Mouse (Mus musculus) bone marrow macrophage, adult 2 months (primary cell): ENCODE measurements at regions not wholly inside any gene's neighbourhood (a gene's known extent, or its start where the extent isn't known, plus 50 kb on each side); places are given as distances from the start of the nearest gene placed in this dataset.

Experiments used
- CTCF ChIP-seq: IDR thresholded peaks from 2 replicates; pipeline ENCODE4 v1.5.1; 2012; ENCODE audit warnings: low read depth, mild to moderate bottlenecking, low read length, moderate library complexity
- POLR2A ChIP-seq: IDR thresholded peaks from 2 replicates; pipeline ENCODE4 v1.6.1; 2012; ENCODE audit warnings: mild to moderate bottlenecking, low read depth, low read length, borderline replicate concordance

DNA sequence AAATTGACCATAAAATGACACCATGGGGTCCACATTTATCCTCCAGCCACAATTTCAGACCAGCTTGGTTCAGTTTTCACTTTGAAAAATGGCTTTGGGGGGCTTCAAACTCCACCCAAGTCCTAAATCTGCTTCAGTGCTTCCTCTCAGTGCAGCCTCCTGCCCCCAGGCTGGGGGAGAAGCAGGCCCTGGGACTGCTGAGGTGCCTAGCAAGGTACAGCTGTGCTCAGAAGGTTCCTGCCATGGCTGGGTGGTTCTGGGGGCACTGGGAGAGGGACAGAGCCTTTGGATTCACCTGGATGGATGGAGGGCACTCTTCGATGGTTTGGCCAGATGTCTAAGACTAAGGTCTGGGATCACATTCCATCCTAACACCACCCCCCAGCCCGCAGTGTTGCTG lies 107.7 kb upstream of the Pja1 start:
- TF ChIP-seq CTCF: no peak
- no peak for TF ChIP-seq POLR2A
